Mouse (Mus musculus) embryonic facial prominence, embryonic 11.5 days (tissue): Measurements from ENCODE around the gene Car15. TPM values are rescaled to one million over a fixed set of nuclear protein-coding genes. Genes with fewer than 3 reads are reported as not detected.
A peak's percentile ranks its signal among the peaks of the same experiment; 100 is the strongest.

Experiments used
- ATAC-seq: fragments of 200-750 bp; cut with Nextera tagmentation; replicated peaks from 2 replicates; pipeline ENCODE4 v1.8.0; 2017; ENCODE audit warnings: low read depth; ENCODE audit not compliant: insufficient number of reproducible peaks, low FRiP score, low TSS enrichment
- DNase-seq: peaks from one replicate; pipeline ENCODE4 v3.0.0-alpha.2; 2015; ENCODE audit warnings: low spot score
- H3K27ac ChIP-seq: fragments of 300-500 bp; sonication (generic); replicated peaks from 2 replicates; pipeline ENCODE4 v1.5.1; 2014; ENCODE audit warnings: mild to moderate bottlenecking, low read depth, low read length, control low read depth
- H3K27me3 ChIP-seq: fragments of 300-500 bp; sonication (generic); 2 replicates; pipeline ENCODE4 v1.6.1; 2014; ENCODE audit warnings: mild to moderate bottlenecking, low read length, moderate library complexity, mixed read lengths; ENCODE audit not compliant: control insufficient read depth, insufficient read depth
- H3K36me3 ChIP-seq: fragments of 300-500 bp; sonication (generic); replicated peaks from 2 replicates; pipeline ENCODE4 v1.6.1; 2014; ENCODE audit warnings: low read depth, mild to moderate bottlenecking, low read length, moderate library complexity, mixed read lengths; ENCODE audit not compliant: control insufficient read depth, insufficient read depth
- H3K4me1 ChIP-seq: fragments of 300-500 bp; sonication (generic); 2 replicates; pipeline ENCODE4 v1.6.1; 2014; ENCODE audit warnings: low read length, mixed read lengths; ENCODE audit not compliant: control insufficient read depth, insufficient read depth
- H3K4me2 ChIP-seq: fragments of 300-500 bp; sonication (generic); 2 replicates; pipeline ENCODE4 v1.6.1; 2014; ENCODE audit warnings: low read depth, mild to moderate bottlenecking, control low read depth, low read length, moderate library complexity
- H3K4me3 ChIP-seq: fragments of 300-500 bp; sonication (generic); 2 replicates; pipeline ENCODE4 v1.5.1; 2014; ENCODE audit warnings: low read depth, low read length, control low read depth
- H3K9ac ChIP-seq: fragments of 300-500 bp; sonication (generic); replicated peaks from 2 replicates; pipeline ENCODE4 v1.6.1; 2014; ENCODE audit warnings: mild to moderate bottlenecking, control low read depth, low read length
- H3K9me3 ChIP-seq: fragments of 300-500 bp; sonication (generic); replicated peaks from 2 replicates; pipeline ENCODE4 v1.6.1; 2016; ENCODE audit warnings: mild to moderate bottlenecking, low read length, inconsistent platforms, mixed read lengths; ENCODE audit not compliant: control insufficient read depth
- WGBS: fragments of 180-500 bp; shearing (Covaris S2); extraction: QIAGEN DNeasy Blood & Tissue Kit; methylation state at CpG from one replicate; pipeline ENCODE4 v1.1.7; 2014; 5-methylcytosine and 5-hydroxymethylcytosine counted together
- polyA plus RNA-seq: library from polyadenylated mRNA; unstranded; fragments of >200 nt; fragmentation: Nextera tagmentation; extraction: Ambion mirVana; gene quantifications from 2 replicates; pipeline ENCODE4 v1.2.1, GENCODE M21; 2014

Gene Car15
- polyA plus RNA-seq, 1 experiment from 2014 or later, result 2.0 TPM

DNA sequence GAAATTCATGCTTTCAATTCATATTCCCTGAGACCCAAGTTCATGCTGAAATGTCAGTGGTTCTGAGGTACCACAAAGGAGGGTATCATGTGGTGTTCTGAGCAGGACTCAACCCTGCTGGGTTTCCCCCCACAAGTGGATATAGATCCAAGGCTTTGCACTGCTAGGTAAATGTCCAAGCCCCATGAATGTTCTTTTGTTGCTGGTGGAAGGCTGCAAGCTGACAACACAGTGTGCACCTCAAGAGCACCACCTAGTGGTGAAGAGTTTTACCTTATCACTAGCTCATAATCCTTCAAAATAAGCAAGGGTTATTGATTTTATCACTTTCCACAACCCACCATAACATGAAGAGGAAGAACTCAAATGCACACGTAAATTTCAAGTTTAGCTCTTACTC is 10.8 kb upstream of the Car15 start:
- Histone ChIP-seq H3K27me3 (no peaks in the 10 kb centered on the region), H3K4me1 (no peaks in the 10 kb centered on the region), H3K27ac (no peak overlapping the region), H3K9me3 (no peaks in the 10 kb centered on the region), H3K4me3 (no peak overlapping the region), H3K36me3 (peaks cover 12% of the 10 kb centered on the region), H3K4me2 (no peak overlapping the region), H3K9ac (no peak overlapping the region)
- DNase-seq (peak; percentile 89), ATAC-seq (no peak)
- WGBS, result 27% methylated on average over 1 of the region's 1 CpGs

DNA sequence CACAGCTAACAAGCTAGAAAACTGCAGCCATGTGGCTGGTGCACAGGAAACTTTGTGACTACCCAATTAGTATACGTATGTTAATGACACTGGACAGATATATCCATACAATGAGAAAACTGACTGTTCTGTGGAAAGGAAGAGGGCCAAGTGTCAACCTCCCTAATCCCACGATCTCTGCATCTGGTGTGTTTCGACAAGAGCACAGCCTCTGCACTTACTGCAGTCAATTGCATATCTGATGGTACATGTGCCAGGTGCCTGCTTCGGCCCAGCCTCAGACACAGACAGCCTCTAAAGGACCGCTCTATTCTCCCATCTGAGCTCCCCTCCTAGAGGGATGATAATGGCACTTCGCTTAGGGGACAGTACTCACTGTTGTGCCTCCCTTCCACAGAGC is 10.3 kb upstream of the Car15 start:
- no peak overlapping the region for H3K4me2 ChIP-seq
- peaks cover 12% of the 10 kb centered on the region for H3K36me3 ChIP-seq
- H3K27ac ChIP-seq, result no peak overlapping the region
- no peaks in the 10 kb centered on the region for H3K9me3 ChIP-seq
- H3K4me1 ChIP-seq, result no peaks in the 10 kb centered on the region
- H3K9ac ChIP-seq, result no peak overlapping the region
- ATAC-seq (no peak), DNase-seq (no peak)
- H3K27me3 ChIP-seq, result no peaks in the 10 kb centered on the region
- H3K4me3 ChIP-seq, result no peak overlapping the region
- WGBS, result 93% methylated on average over 6 of the region's 6 CpGs

DNA sequence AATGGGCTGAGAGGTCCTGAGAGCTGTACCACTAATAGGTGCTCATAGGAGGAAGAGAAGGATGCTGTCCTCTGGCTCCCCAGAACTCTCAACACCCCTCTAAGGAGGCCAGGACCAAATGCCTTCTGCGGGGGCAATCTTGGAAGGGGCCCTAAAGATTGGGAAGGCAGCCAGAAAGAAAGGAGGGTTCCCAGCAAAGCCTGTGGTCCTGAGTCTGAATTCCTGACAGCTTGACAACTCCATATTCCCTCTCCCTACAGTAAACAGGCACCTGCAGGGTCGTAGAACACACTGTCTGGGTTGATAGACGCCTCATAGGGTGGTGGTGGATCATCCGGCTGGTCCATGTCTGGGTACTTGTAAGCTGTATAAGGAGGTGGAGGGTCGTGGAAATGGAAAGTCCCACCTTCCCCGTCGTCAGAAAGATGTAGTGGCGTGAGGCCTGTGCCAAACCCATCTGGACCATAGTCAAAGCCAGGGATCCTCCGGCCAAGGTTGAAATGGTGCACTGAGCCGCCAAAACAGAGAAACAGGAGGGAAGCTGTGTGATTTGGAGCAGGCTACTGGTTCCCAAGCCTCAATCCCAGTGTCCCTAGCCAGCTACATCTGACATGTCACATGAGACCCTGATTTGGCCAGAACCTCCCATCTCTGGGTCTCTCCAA is 5.7 kb upstream of the Car15 start:
- WGBS, result 92% methylated on average over 10 of the region's 10 CpGs
- Histone ChIP-seq H3K27me3 (no peaks in the 10 kb centered on the region), H3K4me2 (no peak overlapping the region), H3K9ac (no peak overlapping the region), H3K36me3 (peaks cover 19% of the 10 kb centered on the region), H3K4me3 (no peak overlapping the region), H3K27ac (no peak overlapping the region), H3K4me1 (no peaks in the 10 kb centered on the region), H3K9me3 (no peaks in the 10 kb centered on the region)
- ATAC-seq (no peak), DNase-seq (no peak)

DNA sequence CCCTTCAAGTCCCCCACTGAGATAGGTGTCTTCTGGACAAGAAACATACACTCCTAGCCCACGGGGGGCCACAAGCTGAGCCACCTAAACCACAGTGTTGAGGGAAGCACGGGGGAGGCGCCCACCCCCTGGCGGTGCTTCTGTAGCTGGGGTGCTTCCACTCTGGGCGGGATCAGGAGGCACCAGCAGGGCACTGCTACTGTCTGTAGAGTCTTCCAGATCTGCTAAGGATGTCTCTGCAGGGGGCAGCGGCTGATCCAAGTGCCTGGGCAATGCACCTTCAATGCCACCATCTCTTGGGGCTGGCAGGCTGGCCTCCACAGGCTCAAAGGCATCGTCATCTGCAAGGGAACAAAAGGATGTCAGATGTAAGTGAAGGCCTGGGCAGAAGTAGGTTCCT is 4.3 kb upstream of the Car15 start:
- Histone ChIP-seq H3K27ac (no peak overlapping the region), H3K4me2 (no peak overlapping the region), H3K9ac (no peak overlapping the region), H3K9me3 (no peaks in the 10 kb centered on the region), H3K4me3 (no peak overlapping the region), H3K4me1 (no peaks in the 10 kb centered on the region), H3K36me3 (peaks cover 19% of the 10 kb centered on the region), H3K27me3 (no peaks in the 10 kb centered on the region; the same call in 1 of the 2 replicates)
- DNase-seq (no peak), ATAC-seq (no peak)
- WGBS, result 94% methylated on average over 7 of the region's 7 CpGs

DNA sequence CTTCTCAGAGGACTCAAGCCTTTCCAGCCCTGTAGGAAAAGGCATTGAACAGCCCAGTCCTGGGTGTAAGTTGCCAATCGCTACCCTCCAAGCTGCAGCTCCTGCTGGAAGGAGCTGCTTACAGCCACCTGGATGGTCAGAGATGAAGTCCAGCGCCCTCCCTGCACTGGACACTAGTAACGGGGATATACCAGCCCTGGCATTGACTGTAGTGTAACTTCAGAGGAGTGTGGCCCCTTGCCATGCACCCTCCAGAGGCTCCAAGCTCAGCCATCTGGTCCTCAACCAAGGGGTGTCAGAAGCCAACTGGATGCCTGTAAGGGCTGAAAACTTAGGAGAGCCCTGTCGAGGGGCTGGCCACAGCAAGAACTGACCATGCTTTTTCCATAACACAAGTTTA is 1.8 kb upstream of the Car15 start:
- DNase-seq (no peak), ATAC-seq (no peak)
- Histone ChIP-seq H3K4me2 (no peak overlapping the region), H3K9me3 (no peaks in the 10 kb centered on the region), H3K9ac (no peak overlapping the region), H3K4me1 (no peaks in the 10 kb centered on the region), H3K27me3 (peaks cover 8% of the 10 kb centered on the region), H3K36me3 (peaks cover 13% of the 10 kb centered on the region), H3K4me3 (no peak overlapping the region), H3K27ac (no peak overlapping the region)
- WGBS, result 83% methylated on average over 4 of the region's 4 CpGs

DNA sequence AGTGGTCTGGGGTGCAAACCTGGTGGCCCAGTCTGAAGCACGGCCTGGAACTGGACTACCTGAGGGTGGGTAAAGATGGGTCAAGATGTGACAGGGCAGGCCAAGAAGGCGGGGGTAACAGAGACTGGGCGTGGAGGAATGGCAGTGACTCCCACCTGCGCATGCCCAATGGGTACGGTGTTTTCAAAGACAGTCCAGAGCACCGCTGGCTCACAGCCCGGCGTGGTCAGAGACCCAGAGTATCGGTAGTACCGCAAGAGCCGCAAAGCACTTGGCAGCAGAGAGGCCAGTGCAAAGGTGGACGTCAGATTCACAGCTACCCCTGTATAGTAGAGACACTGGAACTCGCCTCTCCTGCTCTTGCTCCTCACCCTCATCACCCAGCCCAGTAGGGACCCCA is 2.7 kb downstream of the Car15 start:
- H3K27me3 ChIP-seq, result peaks cover 50% of the 10 kb centered on the region
- H3K27ac ChIP-seq, result no peak overlapping the region
- no peak for DNase-seq
- H3K9ac ChIP-seq, result no peak overlapping the region
- no peak overlapping the region for H3K4me2 ChIP-seq
- no peak overlapping the region for H3K4me3 ChIP-seq
- H3K36me3 ChIP-seq, result no peaks in the 10 kb centered on the region
- no peak for ATAC-seq
- H3K4me1 ChIP-seq, result peaks cover 5% of the 10 kb centered on the region; the same call in 1 of the 2 replicates
- 48% methylated on average over 13 of the region's 13 CpGs for WGBS
- no peaks in the 10 kb centered on the region for H3K9me3 ChIP-seq

DNA sequence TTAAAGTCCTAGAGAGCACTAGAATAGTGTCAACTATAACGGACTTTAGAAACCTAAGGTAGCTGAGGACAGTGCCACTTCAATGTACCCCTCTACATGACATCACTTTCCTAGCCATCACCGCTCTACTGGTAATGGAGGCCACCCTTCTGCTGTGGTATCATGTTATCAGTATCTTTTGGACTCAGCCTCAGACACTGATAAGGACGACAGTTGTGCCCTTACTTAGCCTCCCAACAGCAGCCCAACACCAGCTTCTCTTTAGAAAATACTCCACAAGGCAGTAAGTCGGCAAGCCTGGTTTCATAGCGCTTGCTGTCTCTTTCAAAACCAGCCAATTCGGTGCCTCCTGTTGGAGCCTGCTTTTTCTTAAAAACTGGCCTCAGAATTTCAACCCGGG is 3.6 kb downstream of the Car15 start:
- ATAC-seq, result no peak
- H3K36me3 ChIP-seq, result no peaks in the 10 kb centered on the region
- no peak overlapping the region for H3K9ac ChIP-seq
- H3K27ac ChIP-seq, result no peak overlapping the region
- H3K4me1 ChIP-seq, result peaks cover 5% of the 10 kb centered on the region; the same call in 1 of the 2 replicates
- no peak for DNase-seq
- 48% methylated on average over 7 of the region's 7 CpGs for WGBS
- no peaks in the 10 kb centered on the region for H3K9me3 ChIP-seq
- no peak overlapping the region for H3K4me3 ChIP-seq
- H3K4me2 ChIP-seq, result peak overlapping the region; percentile 99
- H3K27me3 ChIP-seq, result peaks cover 54% of the 10 kb centered on the region

DNA sequence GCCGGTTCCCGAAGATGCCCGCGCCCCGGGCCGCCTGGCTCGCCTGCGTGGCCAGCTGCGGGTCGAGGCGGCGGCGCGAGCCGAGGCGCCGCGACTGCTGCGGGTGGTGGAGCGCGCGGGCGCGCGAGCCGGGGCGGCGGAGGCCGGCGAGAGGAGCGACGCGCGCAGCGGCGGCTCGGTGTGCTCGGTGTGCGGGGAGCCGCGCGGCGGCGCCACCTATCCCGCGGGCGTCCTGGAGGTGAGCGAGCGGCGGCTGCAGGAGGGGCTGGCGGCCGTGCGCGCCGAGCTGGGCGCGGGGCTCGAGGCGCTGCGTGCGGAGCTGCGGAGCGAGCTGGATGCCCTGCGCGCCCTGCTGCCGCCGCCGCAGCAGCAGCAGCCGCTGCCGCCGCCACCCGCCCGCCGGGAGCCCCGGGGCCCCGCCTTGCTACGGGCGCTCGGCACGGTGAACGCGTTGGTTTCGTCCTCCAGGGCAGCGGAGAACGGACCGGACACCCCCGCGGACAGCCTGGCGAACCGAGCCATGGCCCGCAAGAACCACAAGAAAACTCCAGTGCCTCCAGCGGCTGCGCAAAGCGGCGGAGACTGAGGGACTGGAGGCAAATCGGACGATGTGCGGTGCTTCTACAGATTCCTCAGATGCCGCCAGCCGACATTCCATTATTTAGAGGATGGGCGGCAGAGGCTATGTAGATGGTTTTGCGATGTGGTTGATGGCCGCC is 4.3 kb downstream of the Car15 start:
- Histone ChIP-seq H3K4me1 (peaks cover 5% of the 10 kb centered on the region; the same call in 1 of the 2 replicates), H3K4me3 (peak overlapping the region; percentile 60), H3K9ac (peak overlapping the region; percentile 71), H3K9me3 (no peaks in the 10 kb centered on the region), H3K27ac (0 out of 2 replicates have a peak overlapping the region, but pooled peaks have one; percentile 20), H3K27me3 (peaks cover 54% of the 10 kb centered on the region), H3K4me2 (peak overlapping the region; percentile 99), H3K36me3 (no peaks in the 10 kb centered on the region)
- 0 out of 2 replicates have a peak, but pooled peaks have one; percentile 10 for ATAC-seq
- DNase-seq, result peak; percentile 55
- WGBS, result under 1% methylated on average over 75 of the region's 103 CpGs
